Mouse (Mus musculus) kidney, adult 2 months (tissue): Measurements from ENCODE around the gene Mief1.

Experiments used
- CTCF ChIP-seq: fragments of 200-500 bp; conservative IDR thresholded peaks from 2 replicates; pipeline ENCODE4 v1.5.1; 2011; ENCODE audit warnings: low read depth, mild to moderate bottlenecking, control low read depth, low read length, moderate library complexity, mixed read lengths; ENCODE audit not compliant: insufficient read depth, insufficient read length
- POLR2A ChIP-seq: fragments of 200-500 bp; IDR thresholded peaks from one replicate; pipeline ENCODE4 v1.6.1; 2011; ENCODE audit warnings: low read depth, low read length, control low read depth

DNA sequence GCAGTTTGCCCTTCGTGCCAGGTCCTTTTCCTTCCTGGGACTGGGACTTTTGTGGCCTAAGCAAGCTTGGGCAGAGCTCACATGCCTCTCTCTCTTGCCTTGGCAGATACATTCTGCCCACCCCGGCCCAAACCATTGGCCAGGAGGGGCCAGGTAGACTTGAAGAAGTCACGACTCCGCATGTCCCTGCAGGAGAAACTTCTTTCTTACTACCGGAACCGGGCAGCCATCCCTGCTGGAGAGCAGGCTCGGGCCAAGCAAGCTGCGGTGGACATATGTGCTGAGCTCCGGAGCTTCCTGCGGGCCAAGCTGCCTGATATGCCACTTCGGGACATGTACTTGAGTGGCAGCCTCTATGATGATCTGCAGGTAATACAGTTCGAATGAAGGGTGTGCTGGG lies 14.3 kb downstream of the Mief1 start:
- no peak for TF ChIP-seq CTCF
- TF ChIP-seq POLR2A, result no peak
